Mouse (Mus musculus) CH12.LX (cell line): ENCODE results near the gene Kif18a.

Source experiments
- CTCF ChIP-seq, 2 experiments: IDR thresholded peaks in 1 of 2; conservative IDR thresholded peaks in 1 of 2; 2 replicates each; pipeline ENCODE4 v1.5.1; 2011 to 2012; ENCODE audit warnings: low read depth in 2 of 2, low read length in 2 of 2, improper control_type of control experiment in 1 of 2, inconsistent platforms in 1 of 2, mild to moderate bottlenecking in 1 of 2, moderate library complexity in 1 of 2
- KAT2A ChIP-seq: IDR thresholded peaks from 2 replicates; pipeline ENCODE4 v1.6.1; 2012; ENCODE audit warnings: low read length, improper control_type of control experiment, inconsistent platforms; ENCODE audit not compliant: insufficient replicate concordance
- MXI1 ChIP-seq: IDR thresholded peaks from 2 replicates; pipeline ENCODE4 v1.6.1; 2011; ENCODE audit warnings: mild to moderate bottlenecking, low read depth, low read length, improper control_type of control experiment
- POLR2A ChIP-seq: IDR thresholded peaks from 2 replicates; pipeline ENCODE4 v1.6.1; 2011; ENCODE audit warnings: low read depth, mild to moderate bottlenecking, improper control_type of control experiment, low read length
- SIN3A ChIP-seq: IDR thresholded peaks from 2 replicates; pipeline ENCODE4 v1.6.1; 2012; ENCODE audit warnings: low read length, improper control_type of control experiment, inconsistent platforms
- TBP ChIP-seq: conservative IDR thresholded peaks from 2 replicates; pipeline ENCODE4 v1.6.1; 2011; ENCODE audit warnings: low read depth, low read length, improper control_type of control experiment
- USF1 ChIP-seq: IDR thresholded peaks from 2 replicates; pipeline ENCODE4 v1.6.1; 2014; ENCODE audit warnings: low read depth, mild to moderate bottlenecking, inconsistent platforms, low read length, improper control_type of control experiment
- ZKSCAN1 ChIP-seq: IDR thresholded peaks from 2 replicates; pipeline ENCODE4 v1.6.1; 2012; ENCODE audit warnings: low read depth, inconsistent platforms, low read length, improper control_type of control experiment, borderline replicate concordance

GRCm38 (mm10) chr2:109262779-109263178 is 17.8 kb upstream of the Kif18a start:
- TF ChIP-seq POLR2A: no peak
- TF ChIP-seq TBP: no peak
- no peak for TF ChIP-seq SIN3A
- TF ChIP-seq KAT2A: no peak
- TF ChIP-seq CTCF (conservative IDR thresholded peaks at IDR 0.05 in 1 of 2, IDR thresholded peaks at IDR 0.05 in 1 of 2; ENCODE audit: low read depth in 2 of 2, low read length in 2 of 2): no peak
- no peak for TF ChIP-seq ZKSCAN1
- TF ChIP-seq USF1: no peak
- TF ChIP-seq MXI1: no peak
